Mouse (Mus musculus) heart, postnatal 0 days (tissue): ENCODE results near the gene Capn8. TPM values are rescaled to one million over a fixed set of nuclear protein-coding genes. Genes with fewer than 3 reads are reported as not detected.

ENCODE experiments used
- ATAC-seq: fragments of 200-750 bp; cut with Nextera tagmentation; 2 replicates; pipeline ENCODE4 v1.8.0; 2017; ENCODE audit warnings: low read depth, moderate number of reproducible peaks, moderate library complexity; ENCODE audit not compliant: insufficient read depth
- DNase-seq: peaks from one replicate; pipeline ENCODE4 v3.0.0-alpha.2; 2016; ENCODE audit warnings: low spot score
- H3K27ac ChIP-seq: fragments of 300-500 bp; sonication (generic); 2 replicates; pipeline ENCODE4 v1.5.1; 2014; ENCODE audit warnings: low read depth, mild to moderate bottlenecking
- H3K27me3 ChIP-seq: fragments of 300-500 bp; sonication (generic); 2 replicates; pipeline ENCODE4 v1.6.1; 2014; ENCODE audit warnings: low read length, mixed read lengths; ENCODE audit not compliant: control insufficient read depth, insufficient read depth
- H3K36me3 ChIP-seq: fragments of 300-500 bp; sonication (generic); replicated peaks from 2 replicates; pipeline ENCODE4 v1.6.1; 2014; ENCODE audit warnings: low read length, mixed read lengths; ENCODE audit not compliant: control insufficient read depth, insufficient read depth
- H3K4me1 ChIP-seq: fragments of 300-500 bp; sonication (generic); 2 replicates; pipeline ENCODE4 v1.6.1; 2014; ENCODE audit warnings: antibody characterized with exemption; ENCODE audit not compliant: control insufficient read depth, insufficient read depth
- H3K4me2 ChIP-seq: fragments of 300-500 bp; sonication (generic); 2 replicates; pipeline ENCODE4 v1.6.1; 2014; ENCODE audit warnings: low read depth, mild to moderate bottlenecking, low read length, moderate library complexity
- H3K4me3 ChIP-seq: fragments of 300-500 bp; sonication (generic); 2 replicates; pipeline ENCODE4 v1.5.1; 2014; ENCODE audit warnings: low read depth, low read length
- H3K9ac ChIP-seq: fragments of 300-500 bp; sonication (generic); replicated peaks from 2 replicates; pipeline ENCODE4 v1.6.1; 2014; ENCODE audit warnings: low read depth, low read length, mixed read lengths
- H3K9me3 ChIP-seq: fragments of 300-500 bp; sonication (generic); replicated peaks from 2 replicates; pipeline ENCODE4 v1.6.1; 2016; ENCODE audit warnings: low read length; ENCODE audit not compliant: control insufficient read depth
- CTCF ChIP-seq: IDR thresholded peaks from 2 replicates; pipeline ENCODE4 v1.5.1; 2016; ENCODE audit warnings: antibody characterized with exemption, control low read depth, low read depth
- EP300 ChIP-seq: IDR thresholded peaks from 2 replicates; pipeline ENCODE4 v1.6.1; 2016; ENCODE audit warnings: antibody characterized with exemption, low read depth
- WGBS: fragments of 180-500 bp; shearing (Covaris S2); extraction: QIAGEN DNeasy Blood & Tissue Kit; methylation state at CpG from one replicate; pipeline ENCODE4 v1.1.7; 2014; 5-methylcytosine and 5-hydroxymethylcytosine counted together
- polyA plus RNA-seq: library from polyadenylated mRNA; unstranded; fragments of >200 nt; fragmentation: Nextera tagmentation; extraction: Ambion mirVana; gene quantifications from 2 replicates; pipeline ENCODE4 v1.2.1, GENCODE M21; 2015
- total RNA-seq: library from RNA; depleted of rRNA; stranded (reverse); fragments of >200 nt; gene quantifications from 2 replicates; pipeline ENCODE4 v1.2.3, GENCODE M21; 2014; ENCODE audit warnings: low replicate concordance

The Capn8 gene
- total and polyA plus RNA-seq, 2 experiments from 2014 or later, result not detected

DNA sequence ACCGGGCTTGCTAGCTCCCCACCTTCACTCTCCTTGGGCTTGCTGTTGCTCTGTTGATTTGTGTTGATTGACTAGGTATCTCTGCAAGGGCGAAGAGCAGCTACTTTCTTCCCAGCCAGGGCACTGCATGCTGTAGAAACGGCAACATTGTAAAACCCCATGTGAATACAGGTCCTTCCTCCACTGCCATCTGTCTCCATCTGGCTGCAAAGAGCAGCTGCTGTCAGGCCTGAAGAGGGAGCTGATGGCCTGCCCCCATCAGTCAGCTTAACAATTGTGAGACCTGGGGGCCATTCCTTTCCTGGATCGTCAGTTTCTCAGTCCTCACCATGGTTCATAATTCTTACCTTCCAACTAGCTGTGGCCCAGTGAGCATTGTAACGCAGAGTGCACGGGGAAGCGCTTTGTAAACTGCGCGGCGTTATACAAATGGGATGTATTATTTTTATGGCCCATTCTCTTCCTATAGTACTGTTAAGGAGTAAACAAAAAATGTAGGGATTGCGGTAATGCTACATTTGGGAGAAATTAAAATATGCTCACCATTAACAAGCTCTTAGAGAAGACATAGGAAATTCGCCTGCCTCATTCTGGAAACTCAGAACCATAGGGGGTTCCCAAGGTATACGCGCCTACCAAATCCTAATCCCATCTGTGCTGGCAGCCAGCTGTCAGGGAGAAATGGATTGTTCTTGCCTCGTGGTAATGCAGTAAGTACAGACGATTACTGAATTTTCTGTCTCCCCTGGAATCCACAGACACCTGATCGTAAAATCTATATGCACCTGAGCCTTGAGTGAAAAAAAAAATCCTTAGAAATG, 40.7 kb downstream of the Capn8 start:
- H3K9ac ChIP-seq, result no peak overlapping the region
- 77% methylated on average over 17 of the region's 17 CpGs for WGBS

GRCm38 (mm10) chr1:182609701-182610335, 45.0 kb downstream of the Capn8 start:
- Histone ChIP-seq H3K27me3 (no peaks in the 10 kb centered on the region), H3K4me3 (no peak overlapping the region), H3K27ac (no peak overlapping the region), H3K36me3 (no peaks in the 10 kb centered on the region), H3K9me3 (no peaks in the 10 kb centered on the region), H3K4me2 (no peak overlapping the region), H3K4me1 (no peaks in the 10 kb centered on the region), H3K9ac (no peak overlapping the region)
- WGBS, result 78% methylated on average over 4 of the region's 4 CpGs
- ATAC-seq (no peak), DNase-seq (no peak)
- TF ChIP-seq CTCF (no peak), EP300 (no peak)

More for the DNA sequence above, 40.7 kb downstream of the Capn8 start:
- DNase-seq, result no peak
- H3K4me3 ChIP-seq, result no peak overlapping the region
- H3K9me3 ChIP-seq, result no peaks in the 10 kb centered on the region
- TF ChIP-seq CTCF, result no peak; the same call in 1 of the 2 replicates
- TF ChIP-seq EP300, result no peak
- H3K4me1 ChIP-seq, result no peaks in the 10 kb centered on the region
- no peaks in the 10 kb centered on the region for H3K27me3 ChIP-seq
- no peak overlapping the region for H3K27ac ChIP-seq
- ATAC-seq, result no peak
- no peak overlapping the region for H3K4me2 ChIP-seq
- no peaks in the 10 kb centered on the region for H3K36me3 ChIP-seq

DNA sequence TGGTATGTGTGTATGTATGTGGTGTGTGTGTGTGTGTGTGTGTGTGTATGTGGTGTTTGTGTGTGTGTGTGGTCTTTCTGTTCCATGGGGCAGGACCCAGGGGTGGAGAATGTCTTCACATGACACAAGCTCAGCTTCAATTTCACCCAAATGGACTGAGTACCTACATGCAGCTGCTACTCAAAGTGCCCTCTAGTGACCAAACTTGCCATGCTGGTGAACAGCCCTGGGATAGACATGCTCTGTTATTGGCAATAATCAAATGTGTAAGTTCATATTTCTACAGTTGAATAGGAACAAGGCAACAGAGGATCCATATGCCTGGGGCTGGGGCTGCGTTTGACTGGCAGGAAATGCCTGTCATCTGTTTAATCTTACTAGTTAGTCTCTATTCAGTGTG, 50.7 kb downstream of the Capn8 start:
- no peaks in the 10 kb centered on the region for H3K36me3 ChIP-seq
- no peak for ATAC-seq
- H3K4me1 ChIP-seq, result no peaks in the 10 kb centered on the region
- no peak overlapping the region for H3K27ac ChIP-seq
- WGBS, result 42% methylated on average over 1 of the region's 1 CpGs
- no peaks in the 10 kb centered on the region for H3K27me3 ChIP-seq
- no peak for TF ChIP-seq EP300
- no peak for TF ChIP-seq CTCF
- no peak overlapping the region for H3K4me2 ChIP-seq
- no peak overlapping the region for H3K4me3 ChIP-seq
- no peak overlapping the region for H3K9ac ChIP-seq
- no peaks in the 10 kb centered on the region for H3K9me3 ChIP-seq
- no peak for DNase-seq

DNA sequence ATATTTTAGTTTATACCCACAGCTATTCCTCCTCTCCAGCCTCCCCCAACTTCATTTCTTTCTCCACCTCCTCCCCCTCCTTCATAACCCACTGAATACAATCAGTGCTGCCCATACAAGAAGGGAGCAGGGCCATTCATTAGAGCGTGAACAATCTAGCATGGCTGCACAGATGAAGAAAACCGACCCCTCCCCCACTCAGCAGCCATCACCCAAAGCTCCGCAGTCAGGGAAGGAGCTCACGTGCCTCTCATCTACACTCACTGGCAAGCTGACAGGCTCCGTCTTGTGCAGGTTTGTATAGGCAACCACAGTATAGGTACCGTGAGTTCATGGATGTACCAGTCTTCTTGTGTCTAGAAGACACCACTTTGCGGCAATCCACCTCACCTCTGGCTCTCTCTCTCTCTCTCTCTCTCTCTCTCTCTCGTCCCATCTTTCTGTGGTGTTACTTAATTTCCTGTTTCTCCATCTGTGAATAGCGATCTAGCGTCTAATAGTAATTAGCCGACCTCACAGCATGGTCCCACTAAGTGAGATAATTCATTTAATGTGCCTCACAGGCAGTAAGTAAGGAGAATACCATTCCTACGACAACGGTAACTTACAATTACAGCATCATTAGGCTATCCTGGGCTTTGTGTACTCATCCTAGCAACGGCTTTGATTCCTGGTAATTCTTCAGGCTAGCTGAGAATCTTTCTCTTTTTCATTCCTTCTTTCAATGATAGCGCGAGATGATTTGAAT, 53.6 kb downstream of the Capn8 start:
- Histone ChIP-seq H3K27ac (no peak overlapping the region), H3K4me1 (no peaks in the 10 kb centered on the region), H3K9me3 (no peaks in the 10 kb centered on the region), H3K4me2 (no peak overlapping the region), H3K4me3 (no peak overlapping the region), H3K9ac (no peak overlapping the region), H3K36me3 (no peaks in the 10 kb centered on the region), H3K27me3 (no peaks in the 10 kb centered on the region)
- ATAC-seq, result no peak
- no peak for TF ChIP-seq EP300
- TF ChIP-seq CTCF, result no peak
- 78% methylated on average over 16 of the region's 16 CpGs for WGBS
- DNase-seq, result no peak

GRCm38 (mm10) chr1:182620470-182620869, 55.7 kb downstream of the Capn8 start:
- DNase-seq (no peak), ATAC-seq (no peak)
- WGBS, result 61% methylated on average over 4 of the region's 4 CpGs
- H3K4me1 ChIP-seq, result no peaks in the 10 kb centered on the region
- H3K36me3 ChIP-seq, result no peaks in the 10 kb centered on the region
- no peaks in the 10 kb centered on the region for H3K9me3 ChIP-seq
- H3K9ac ChIP-seq, result no peak overlapping the region
- H3K4me2 ChIP-seq, result no peak overlapping the region
- no peak overlapping the region for H3K4me3 ChIP-seq
- H3K27ac ChIP-seq, result no peak overlapping the region
- TF ChIP-seq EP300 (no peak), CTCF (no peak)
- no peaks in the 10 kb centered on the region for H3K27me3 ChIP-seq
